Mouse (Mus musculus): Measurements from ENCODE around the gene Rrm1.

GRCm38 (mm10) chr7:102483665-102484064 lies 42.2 kb downstream of the Rrm1 start:
- no peak for TF ChIP-seq CTCF (IDR thresholded peaks at IDR 0.05)
- peak; percentile 65; the same call in 1 of the 2 replicates for TF ChIP-seq EP300 (IDR thresholded peaks at IDR 0.05)

Measured in lung, postnatal 0 days (tissue).